Mouse (Mus musculus): Measurements from ENCODE around the gene Sirt3. TPM values are rescaled to one million over a fixed set of nuclear protein-coding genes. Genes with fewer than 3 reads are reported as not detected.

Sirt3 gene
- total RNA-seq, 2 experiments from 2014 or later: 25.4 to 26.6 TPM

Other genes starting within 250 kb of the Sirt3 start
- gene Olfr53, start 235.9 kb downstream of the Sirt3 start, total RNA-seq (2021): not detected
- not detected for gene Olfr539, start 222.4 kb downstream of the Sirt3 start, total RNA-seq (2021)
- gene Olfr45, start 200.4 kb downstream of the Sirt3 start, total RNA-seq (2021): not detected
- not detected for gene Olfr541, start 185.0 kb downstream of the Sirt3 start, total RNA-seq (2021)
- 10 to 100 TPM in 1 of 2 experiments, under 1 TPM in 1; 0.92 to 35.9 TPM for gene Cyp2e1, start 118.6 kb downstream of the Sirt3 start, total RNA-seq (2021)
- not detected for gene Syce1, start 94.5 kb downstream of the Sirt3 start, total RNA-seq (2021)
- not detected for gene Zfp941, start 60.1 kb downstream of the Sirt3 start, total RNA-seq (2021)
- gene Urah, start 47.3 kb downstream of the Sirt3 start, total RNA-seq (2021): not detected
- not detected for gene Scgb1c1, start 36.8 kb downstream of the Sirt3 start, total RNA-seq (2021)
- gene Odf3, start 34.5 kb downstream of the Sirt3 start, total RNA-seq (2021): not detected
- gene Gm45785, start 26.0 kb downstream of the Sirt3 start, total RNA-seq (2021): not detected
- 10 to 100 TPM; 13.5 to 14.0 TPM for gene Ric8a, start 25.4 kb downstream of the Sirt3 start, total RNA-seq (2021)
- gene Bet1l, start 24.7 kb downstream of the Sirt3 start, total RNA-seq (2021): 10 to 100 TPM in 1 of 2 experiments, 1 to 10 TPM in 1; 7.7 to 10.6 TPM
- gene Psmd13, start 341 bp downstream of the Sirt3 start, total RNA-seq (2021): 10 to 100 TPM; 79.5 to 88.7 TPM
- gene Cox8b, start 18.1 kb upstream of the Sirt3 start, total RNA-seq (2021): 1,000 to 10,000 TPM; 1,696 to 1,975 TPM
- not detected for gene Nlrp6, start 38.6 kb upstream of the Sirt3 start, total RNA-seq (2021)
- gene Pgghg, start 59.1 kb upstream of the Sirt3 start, total RNA-seq (2021): 1 to 10 TPM; 4.3 to 4.6 TPM
- under 1 TPM in 1 of 2 experiments, not detected in 1; 0.64 TPM for gene Ifitm5, start 68.0 kb upstream of the Sirt3 start, total RNA-seq (2021)
- gene Gm45717, start 73.6 kb upstream of the Sirt3 start, total RNA-seq (2021): not detected
- 10 to 100 TPM; 54.0 to 75.5 TPM for gene Ifitm2, start 73.7 kb upstream of the Sirt3 start, total RNA-seq (2021)
- under 1 TPM; 0.43 to 0.54 TPM for gene Ifitm1, start 84.9 kb upstream of the Sirt3 start, total RNA-seq (2021)
- 10 to 100 TPM; 34.4 to 52.1 TPM for gene Ifitm3, start 128.5 kb upstream of the Sirt3 start, total RNA-seq (2021)
- not detected for gene Ifitm6, start 135.6 kb upstream of the Sirt3 start, total RNA-seq (2021)
- not detected for gene Gm17387, start 146.8 kb upstream of the Sirt3 start, total RNA-seq (2021)
- gene B4galnt4, start 178.8 kb upstream of the Sirt3 start, total RNA-seq (2021): not detected
- under 1 TPM in 1 of 2 experiments, not detected in 1; 0.29 TPM for gene Pkp3, start 195.9 kb upstream of the Sirt3 start, total RNA-seq (2021)
- 1 to 10 TPM; 1.4 to 2.4 TPM for gene Sigirr, start 218.3 kb upstream of the Sirt3 start, total RNA-seq (2021)
- not detected for gene Ano9, start 235.5 kb upstream of the Sirt3 start, total RNA-seq (2021)
- gene Ptdss2, start 240.1 kb upstream of the Sirt3 start, total RNA-seq (2021): 10 to 100 TPM; 18.7 to 25.6 TPM